In genomic region chr3:114029971-114030635, GRCm38 (mm10) we compare ENCODE assay signal across 8 mouse cellular contexts. TPM values are rescaled to one million over a fixed set of nuclear protein-coding genes. Genes with fewer than 3 reads are reported as not detected.
DNase-seq lines count a peak whose midpoint lies in the region; ATAC-seq lines count a peak whose summit lies in the region.

Gene Col11a1, plus strand, starts transcription at chr3:114030540.

- H3K27me3 ChIP-seq in hindbrain, embryonic 12.5 days = no peaks in the 10 kb centered on the region

- H3K9ac ChIP-seq in hindbrain, embryonic 12.5 days = peak within 1 kb of the TSS; percentile 62

- peak within 1 kb of the TSS; percentile 94 for H3K4me2 ChIP-seq in hindbrain, embryonic 12.5 days (replicated peaks)

- peak; percentile 96 for DNase-seq in Muller cell, postnatal 12 days (ENCODE audit: inconsistent ontology term)
- DNase-seq in cerebellum, adult 8-10 months = peak; percentile 13
- peak; percentile 93 for DNase-seq in forelimb bud, embryonic 11.5 days (ENCODE audit: low read depth, low spot score)
- DNase-seq in layer of hippocampus, postnatal 36 days = peak; percentile 50 to 64
- DNase-seq in lung, postnatal 36 days = peak; percentile 14
- peak; percentile 42 for DNase-seq in right cerebral cortex, postnatal 25 days
- DNase-seq in thymus, postnatal 25 days = no peak

- no peaks in the 10 kb centered on the region for H3K4me1 ChIP-seq in hindbrain, embryonic 12.5 days

- no peaks in the 10 kb centered on the region for H3K9me3 ChIP-seq in hindbrain, embryonic 12.5 days (replicated peaks)

- H3K36me3 ChIP-seq in hindbrain, embryonic 12.5 days = no peaks in the 10 kb centered on the region

- H3K4me3 ChIP-seq in hindbrain, embryonic 12.5 days = peak within 1 kb of the TSS; percentile 56

- peak; percentile 100 for ATAC-seq in hindbrain, embryonic 12.5 days (ENCODE audit: low FRiP score)

- H3K27ac ChIP-seq in hindbrain, embryonic 12.5 days = peak within 1 kb of the TSS; percentile 45

- WGBS in hindbrain, embryonic 12.5 days = under 1% methylated on average over 19 of the region's 19 CpGs

RNA-seq across cellular contexts. Expression of gene Col11a1, which starts in this region (rescaled TPM):
- polyA plus RNA-seq in hindbrain, embryonic 12.5 days (2016; fragmentation: Nextera tagmentation; extraction: Ambion mirVana) = 52.6 and 78.5 TPM in 2 replicates
- total RNA-seq in layer of hippocampus, postnatal 36 days (2021) = 10 to 100 TPM; 10.7 to 12.1 TPM
